ENCODE assay signal across 7 mouse cellular contexts in the genomic region with DNA sequence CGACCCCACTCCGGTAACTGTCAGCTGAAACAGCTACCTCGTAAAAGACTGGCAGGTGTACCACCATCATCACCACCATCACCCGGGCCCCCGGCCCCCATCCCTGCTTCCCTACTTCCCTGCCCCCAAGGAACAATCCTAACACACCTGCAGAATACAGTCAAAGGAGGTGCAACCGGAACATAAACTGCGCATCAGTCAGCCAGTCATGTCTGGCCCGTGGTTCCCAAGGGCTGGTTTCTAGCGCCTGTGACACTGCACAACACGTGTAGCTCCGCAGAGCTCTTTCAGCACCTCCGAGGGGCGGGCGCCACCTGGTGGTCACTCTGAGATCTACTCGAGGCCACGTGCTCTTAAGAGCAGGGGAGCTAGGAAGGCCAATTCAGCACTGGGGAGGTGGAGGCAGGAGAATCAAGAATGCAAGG. TPM values are rescaled to one million over a fixed set of nuclear protein-coding genes. Genes with fewer than 3 reads are reported as not detected.
DNase-seq lines count a peak whose midpoint lies in the region; ATAC-seq lines count a peak whose summit lies in the region.

No protein-coding gene starts in this region.

- H3K4me3 ChIP-seq in limb, embryonic 10.5 days: no peak overlapping the region
- H3K4me3 ChIP-seq in midbrain, embryonic 14.5 days (replicated peaks; ENCODE audit: low read depth, low read length): no peak overlapping the region

- WGBS in limb, embryonic 10.5 days: 36% methylated on average over 16 of the region's 16 CpGs
- WGBS in midbrain, embryonic 14.5 days: 33% methylated on average over 16 of the region's 16 CpGs

- DNase-seq in adrenal gland, adult 18-20 months (ENCODE audit: low spot score in 2 of 2): peak; percentile 91
- peak; percentile 90 for DNase-seq in embryo, embryonic 11 days
- peak; percentile 86 to 89 for DNase-seq in gastrocnemius, postnatal 4 days (ENCODE audit: low spot score in 2 of 2)
- DNase-seq in kidney, adult 18-20 months: peak; percentile 82
- DNase-seq in limb, embryonic 10.5 days (ENCODE audit: low spot score): peak; percentile 92
- peak; percentile 93 for DNase-seq in midbrain, embryonic 14.5 days
- DNase-seq in spleen, adult 12 weeks (ENCODE audit: low spot score): peak; percentile 64

- no peak overlapping the region for H3K27ac ChIP-seq in limb, embryonic 10.5 days
- H3K27ac ChIP-seq in midbrain, embryonic 14.5 days (replicated peaks; ENCODE audit: low read depth, low read length): no peak overlapping the region

- peaks cover 7% of the 10 kb centered on the region for H3K4me1 ChIP-seq in limb, embryonic 10.5 days
- peaks cover 13% of the 10 kb centered on the region for H3K4me1 ChIP-seq in midbrain, embryonic 14.5 days (ENCODE audit: control insufficient read depth, insufficient read depth, low read length)

- H3K36me3 ChIP-seq in limb, embryonic 10.5 days: no peaks in the 10 kb centered on the region
- no peaks in the 10 kb centered on the region for H3K36me3 ChIP-seq in midbrain, embryonic 14.5 days (ENCODE audit: control insufficient read depth, insufficient read depth, low read length)

- no peaks in the 10 kb centered on the region for H3K9me3 ChIP-seq in limb, embryonic 10.5 days (replicated peaks)
- H3K9me3 ChIP-seq in midbrain, embryonic 14.5 days (ENCODE audit: control insufficient read depth, low read length): no peaks in the 10 kb centered on the region

- no peaks in the 10 kb centered on the region for H3K27me3 ChIP-seq in limb, embryonic 10.5 days (ENCODE audit: low read depth, poor library complexity, severe bottlenecking)
- no peaks in the 10 kb centered on the region for H3K27me3 ChIP-seq in midbrain, embryonic 14.5 days (ENCODE audit: control insufficient read depth, insufficient read depth, low read length)

- no peak overlapping the region for H3K4me2 ChIP-seq in midbrain, embryonic 14.5 days (ENCODE audit: low read length)

- ATAC-seq in midbrain, embryonic 14.5 days (ENCODE audit: low FRiP score, low TSS enrichment): peak; percentile 69; the same call in 1 of the 2 replicates

- no peak overlapping the region for H3K9ac ChIP-seq in midbrain, embryonic 14.5 days (replicated peaks; ENCODE audit: low read length)

RNA-seq across cellular contexts. Expression of gene Pole4, which starts 2.6 kb away (rescaled TPM):
- total RNA-seq in adrenal gland, adult 18-20 months (2021): 10 to 100 TPM; 35.4 to 42.4 TPM
- total RNA-seq in gastrocnemius, postnatal 4 days (2021): 10 to 100 TPM; 26.3 to 26.6 TPM
- 90.6 and 92.5 TPM in 2 replicates for polyA plus RNA-seq in limb, embryonic 10.5 days (2016; fragmentation: Nextera tagmentation; extraction: Ambion mirVana)
- polyA plus RNA-seq in midbrain, embryonic 14.5 days (2014; fragmentation: Nextera tagmentation; extraction: Ambion mirVana): 119 and 134 TPM in 2 replicates
